ENCODE assay signal across 8 mouse cellular contexts in the genomic region with DNA sequence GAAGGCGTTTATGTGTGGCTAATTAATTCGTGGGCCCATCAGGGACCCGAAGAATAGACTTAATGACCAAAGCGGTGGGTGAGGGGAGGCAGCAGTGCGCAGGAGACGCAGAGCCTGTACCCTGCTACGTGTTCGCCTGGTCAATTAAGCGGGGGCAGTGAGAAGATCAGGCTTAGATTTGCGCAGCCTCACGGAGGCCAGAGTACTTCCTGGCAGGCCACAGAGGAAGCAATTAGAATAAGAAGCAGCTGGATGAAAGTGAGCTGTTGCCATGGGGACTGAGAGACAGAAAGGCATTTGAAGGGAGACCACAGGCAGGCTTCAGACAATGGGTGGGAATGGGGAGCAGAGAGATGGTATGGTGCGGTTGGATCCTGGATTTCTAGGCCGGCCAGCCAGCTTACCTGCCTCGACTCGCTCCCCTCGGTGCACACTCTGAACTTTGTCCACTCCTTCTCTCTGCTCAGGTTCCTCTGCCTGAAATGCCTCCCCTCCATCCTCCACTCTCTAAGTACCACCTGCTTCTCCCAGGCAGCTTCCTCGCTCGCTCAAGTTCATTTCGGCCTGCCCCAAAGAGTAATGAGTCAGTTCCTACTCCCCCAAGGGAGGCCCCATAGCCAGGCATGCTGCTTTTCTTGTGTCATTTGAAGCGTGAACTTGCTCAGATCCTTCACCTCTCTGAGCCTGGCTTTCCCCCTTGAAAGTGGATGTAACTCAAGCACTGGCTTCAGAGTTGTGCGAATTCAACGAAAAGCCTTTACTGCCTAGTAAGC. TPM values are rescaled to one million over a fixed set of nuclear protein-coding genes. Genes with fewer than 3 reads are reported as not detected.
DNase-seq lines count a peak whose midpoint lies in the region; ATAC-seq and TF ChIP-seq lines count a peak whose summit lies in the region.
"Not testable (repeated sequence)": the region's sequence is repeated elsewhere in the genome, so short reads cannot be mapped to it uniquely, and the experiment has no call there.

No protein-coding gene starts in this region.

- peak overlapping the region; percentile 91; the same call in 1 of the 2 replicates for H3K27ac ChIP-seq in embryonic facial prominence, embryonic 13.5 days
- H3K27ac ChIP-seq in gastrocnemius, adult 2 months = peak overlapping the region; percentile 82; the same call in 1 of the 2 replicates
- H3K27ac ChIP-seq in hindbrain, embryonic 11.5 days (ENCODE audit: low read depth, low read length) = peak overlapping the region; percentile 91
- not testable (repeated sequence) for H3K27ac ChIP-seq in kidney, adult 2 months (ENCODE audit: insufficient read depth, low read depth, low read length)
- H3K27ac ChIP-seq in limb, embryonic 15.5 days = peak overlapping the region; percentile 87
- peak overlapping the region; percentile 94 for H3K27ac ChIP-seq in neural tube, embryonic 13.5 days (replicated peaks)

- H3K9ac ChIP-seq in embryonic facial prominence, embryonic 13.5 days; hindbrain, embryonic 11.5 days (ENCODE audit: low read depth, low read length); limb, embryonic 15.5 days: not testable (repeated sequence)
- peak overlapping the region; percentile 78; the same call in 1 of the 2 replicates for H3K9ac ChIP-seq in neural tube, embryonic 13.5 days

- H3K36me3 ChIP-seq in embryonic facial prominence, embryonic 13.5 days; hindbrain, embryonic 11.5 days (ENCODE audit: control insufficient read depth, insufficient read depth, low read length); kidney, adult 2 months (ENCODE audit: control insufficient read depth, insufficient read depth, low read length); limb, embryonic 15.5 days; neural tube, embryonic 13.5 days: not testable (repeated sequence)

- intact Hi-C loops in gastrocnemius, adult 2 months (cut with DNase I) = not testable (repeated sequence)

- not testable (repeated sequence) for DNase-seq in gastrocnemius, adult 2 months; hindbrain, embryonic 11.5 days (ENCODE audit: low spot score); kidney, adult 2 months

- peak overlapping the region; percentile 58 for H3K4me2 ChIP-seq in embryonic facial prominence, embryonic 13.5 days
- peak overlapping the region; percentile 46; the same call in 1 of the 2 replicates for H3K4me2 ChIP-seq in hindbrain, embryonic 11.5 days (replicated peaks; ENCODE audit: low read depth, low read length)
- H3K4me2 ChIP-seq in limb, embryonic 15.5 days = peak overlapping the region; percentile 46
- peak overlapping the region; percentile 68 for H3K4me2 ChIP-seq in neural tube, embryonic 13.5 days

- H3K4me3 ChIP-seq in embryonic facial prominence, embryonic 13.5 days = peak overlapping the region; percentile 54
- H3K4me3 ChIP-seq in gastrocnemius, adult 2 months = peak overlapping the region; percentile 73
- not testable (repeated sequence) for H3K4me3 ChIP-seq in hindbrain, embryonic 11.5 days (ENCODE audit: low read depth, low read length)
- H3K4me3 ChIP-seq in kidney, adult 2 months (ENCODE audit: insufficient read depth, low read depth, low read length) = peak overlapping the region; percentile 83
- H3K4me3 ChIP-seq in limb, embryonic 15.5 days = peak overlapping the region; percentile 43
- H3K4me3 ChIP-seq in neural tube, embryonic 13.5 days = peak overlapping the region; percentile 55

- H3K9me3 ChIP-seq in embryonic facial prominence, embryonic 13.5 days; hindbrain, embryonic 11.5 days (ENCODE audit: control insufficient read depth, low read length); limb, embryonic 15.5 days; neural tube, embryonic 13.5 days: not testable (repeated sequence)

- WGBS in embryonic facial prominence, embryonic 13.5 days = 27% methylated on average over 8 of the region's 22 CpGs
- WGBS in hindbrain, embryonic 11.5 days = 20% methylated on average over 6 of the region's 22 CpGs
- WGBS in kidney, adult 2 months = 8% methylated on average over 8 of the region's 22 CpGs
- WGBS in limb, embryonic 15.5 days = 19% methylated on average over 7 of the region's 22 CpGs
- 19% methylated on average over 8 of the region's 22 CpGs for WGBS in neural tube, embryonic 13.5 days

- not testable (repeated sequence) for H3K4me1 ChIP-seq in embryonic facial prominence, embryonic 13.5 days; hindbrain, embryonic 11.5 days (replicated peaks; ENCODE audit: control insufficient read depth, insufficient read depth, low read length); kidney, adult 2 months (ENCODE audit: control insufficient read depth, insufficient read depth, low read length); limb, embryonic 15.5 days
- H3K4me1 ChIP-seq in neural tube, embryonic 13.5 days (replicated peaks) = peaks cover 11% of the 10 kb centered on the region; the same call in 1 of the 2 replicates

- TF ChIP-seq POLR2A in kidney, adult 2 months (IDR thresholded peaks at IDR 0.05; ENCODE audit: low read depth, low read length) = not testable (repeated sequence)

- TF ChIP-seq CTCF in gastrocnemius, adult 2 months (IDR thresholded peaks at IDR 0.05); kidney, adult 2 months (conservative IDR thresholded peaks at IDR 0.05; ENCODE audit: insufficient read depth, insufficient read length, low read depth, low read length): not testable (repeated sequence)

- ATAC-seq in CD4-positive, CD25-positive, alpha-beta regulatory T cell, adult 4 months = peak; percentile 40
- peak; percentile 76 for ATAC-seq in embryonic facial prominence, embryonic 13.5 days (ENCODE audit: insufficient number of reproducible peaks, insufficient read depth, low FRiP score, low TSS enrichment, low read depth)
- peak; percentile 95 for ATAC-seq in hindbrain, embryonic 11.5 days (ENCODE audit: low FRiP score)
- peak; percentile 40; the same call in 1 of the 2 replicates for ATAC-seq in limb, embryonic 15.5 days (ENCODE audit: insufficient number of reproducible peaks, low FRiP score, low TSS enrichment, low read depth)
- ATAC-seq in megakaryocyte, adult 5-6 weeks (ENCODE audit: poor library complexity, severe bottlenecking) = peak; percentile 19; the same call in 1 of the 2 replicates
- ATAC-seq in neural tube, embryonic 13.5 days (ENCODE audit: low read depth) = peak; percentile 93

- peaks cover 13% of the 10 kb centered on the region for H3K27me3 ChIP-seq in embryonic facial prominence, embryonic 13.5 days
- H3K27me3 ChIP-seq in hindbrain, embryonic 11.5 days (ENCODE audit: control insufficient read depth, insufficient read depth, low read length); kidney, adult 2 months (replicated peaks; ENCODE audit: control insufficient read depth, insufficient read depth, low read length); neural tube, embryonic 13.5 days: not testable (repeated sequence)
- peaks cover 10% of the 10 kb centered on the region for H3K27me3 ChIP-seq in limb, embryonic 15.5 days

RNA-seq across cellular contexts. Expression of gene Mageh1, which starts 0.8 kb away (rescaled TPM):
- polyA plus RNA-seq in CD4-positive, CD25-positive, alpha-beta regulatory T cell, adult 4 months (2017; shearing (Covaris generic)) = 1 to 10 TPM; 1.5 to 1.7 TPM
- 64.7 and 65.5 TPM in 2 replicates for polyA plus RNA-seq in embryonic facial prominence, embryonic 13.5 days (2015; fragmentation: Nextera tagmentation; extraction: Ambion mirVana)
- total RNA-seq in gastrocnemius, adult 2 months (2021) = 1 to 10 TPM; 4.5 to 4.6 TPM
- 75.6 and 96.6 TPM in 2 replicates for polyA plus RNA-seq in hindbrain, embryonic 11.5 days (2014; fragmentation: Nextera tagmentation; extraction: Ambion mirVana)
- 6.0 and 7.7 TPM in 2 replicates for polyA plus RNA-seq in kidney, adult 2 months (2012; rRNA removed)
- 49.5 and 65.5 TPM in 2 replicates for polyA plus RNA-seq in limb, embryonic 15.5 days (2015; fragmentation: Nextera tagmentation; extraction: Ambion mirVana)
- not detected in 2 replicates for total RNA-seq in megakaryocyte, adult 5-6 weeks (2015)
- 0.26 TPM in 1 of 2 replicates, not detected in the other for total RNA-seq in megakaryocyte, adult 5-6 weeks (2017)
- 102 and 103 TPM in 2 replicates for polyA plus RNA-seq in neural tube, embryonic 13.5 days (2015; fragmentation: Nextera tagmentation; extraction: Ambion mirVana)

RNA-seq across cellular contexts. Expression of gene Usp51, which starts 31.9 kb away (rescaled TPM):
- polyA plus RNA-seq in CD4-positive, CD25-positive, alpha-beta regulatory T cell, adult 4 months (2017; shearing (Covaris generic)) = not detected
- 0.84 and 1.2 TPM in 2 replicates for polyA plus RNA-seq in embryonic facial prominence, embryonic 13.5 days (2015; fragmentation: Nextera tagmentation; extraction: Ambion mirVana)
- total RNA-seq in gastrocnemius, adult 2 months (2021) = not detected
- 3.7 and 3.8 TPM in 2 replicates for polyA plus RNA-seq in hindbrain, embryonic 11.5 days (2014; fragmentation: Nextera tagmentation; extraction: Ambion mirVana)
- not detected in 2 replicates for polyA plus RNA-seq in kidney, adult 2 months (2012; rRNA removed)
- polyA plus RNA-seq in limb, embryonic 15.5 days (2015; fragmentation: Nextera tagmentation; extraction: Ambion mirVana) = 1.0 and 1.1 TPM in 2 replicates
- total RNA-seq in megakaryocyte, adult 5-6 weeks (2015) = 0.27 TPM in 1 of 2 replicates, not detected in the other
- total RNA-seq in megakaryocyte, adult 5-6 weeks (2017) = 0.16 TPM in 1 of 2 replicates, not detected in the other
- 1.3 and 1.9 TPM in 2 replicates for polyA plus RNA-seq in neural tube, embryonic 13.5 days (2015; fragmentation: Nextera tagmentation; extraction: Ambion mirVana)

Comparison
In these comparisons a context has a peak if more than half of its experiments do, and no peak if none do; other contexts are left out.
1. ATAC-seq: peak in every context shown above with its lines; median percentile 95 in hindbrain, embryonic 11.5 days; 93 in neural tube, embryonic 13.5 days; 76 in embryonic facial prominence, embryonic 13.5 days; 40 in CD4-positive, CD25-positive, alpha-beta regulatory T cell, adult 4 months; 40 in limb, embryonic 15.5 days; 19 in megakaryocyte, adult 5-6 weeks.